Mouse (Mus musculus) liver, postnatal 0 days (tissue): ENCODE data around the gene Gm28035. TPM values are rescaled to one million over a fixed set of nuclear protein-coding genes. Genes with fewer than 3 reads are reported as not detected.
A peak's percentile ranks its signal among the peaks of the same experiment; 100 is the strongest.

Source experiments
- ATAC-seq: fragments of 200-750 bp; cut with Nextera tagmentation; 2 replicates; pipeline ENCODE4 v1.8.0; 2017; ENCODE audit warnings: mild to moderate bottlenecking, moderate library complexity
- DNase-seq: peaks from one replicate; pipeline ENCODE4 v3.0.0-alpha.2; 2016
- H3K27ac ChIP-seq: fragments of 300-500 bp; sonication (generic); 2 replicates; pipeline ENCODE4 v1.5.1; 2014; ENCODE audit warnings: antibody characterized with exemption, moderate library complexity, mild to moderate bottlenecking, low read depth
- H3K27me3 ChIP-seq: fragments of 300-500 bp; sonication (generic); 2 replicates; pipeline ENCODE4 v1.6.1; 2014; ENCODE audit warnings: low read length, control low read depth, mixed read lengths; ENCODE audit not compliant: insufficient read depth
- H3K36me3 ChIP-seq: fragments of 300-500 bp; sonication (generic); replicated peaks from 2 replicates; pipeline ENCODE4 v1.6.1; 2014; ENCODE audit warnings: mild to moderate bottlenecking, control low read depth, low read length, moderate library complexity, mixed read lengths; ENCODE audit not compliant: insufficient read depth
- H3K4me1 ChIP-seq: fragments of 300-500 bp; sonication (generic); 2 replicates; pipeline ENCODE4 v1.6.1; 2014; ENCODE audit warnings: antibody characterized with exemption, mild to moderate bottlenecking, control low read depth; ENCODE audit not compliant: insufficient read depth
- H3K4me2 ChIP-seq: fragments of 300-500 bp; sonication (generic); 2 replicates; pipeline ENCODE4 v1.6.1; 2014; ENCODE audit warnings: low read depth, mild to moderate bottlenecking, low read length, moderate library complexity, mixed read lengths
- H3K4me3 ChIP-seq: fragments of 300-500 bp; sonication (generic); 2 replicates; pipeline ENCODE4 v1.5.1; 2014; ENCODE audit warnings: low read depth, low read length
- H3K9ac ChIP-seq: fragments of 300-500 bp; sonication (generic); replicated peaks from 2 replicates; pipeline ENCODE4 v1.6.1; 2014; ENCODE audit warnings: mild to moderate bottlenecking, moderate library complexity
- H3K9me3 ChIP-seq: fragments of 300-500 bp; sonication (generic); 2 replicates; pipeline ENCODE4 v1.6.1; 2016; ENCODE audit warnings: mild to moderate bottlenecking, control low read depth, low read length, mixed read lengths
- CTCF ChIP-seq: sonication (generic); IDR thresholded peaks from 2 replicates; pipeline ENCODE4 v1.5.1; 2016; ENCODE audit warnings: antibody characterized with exemption, low read depth
- EP300 ChIP-seq: IDR thresholded peaks from 2 replicates; pipeline ENCODE4 v1.6.1; 2016; ENCODE audit warnings: antibody characterized with exemption, low read depth, mild to moderate bottlenecking
- WGBS: fragments of 180-500 bp; shearing (Covaris S2); extraction: QIAGEN DNeasy Blood & Tissue Kit; methylation state at CpG from one replicate; pipeline ENCODE4 v1.1.7; 2014; ENCODE audit not compliant: insufficient replicate concordance; 5-methylcytosine and 5-hydroxymethylcytosine counted together
- polyA plus RNA-seq: library from polyadenylated mRNA; unstranded; fragments of >200 nt; fragmentation: Nextera tagmentation; extraction: Ambion mirVana; gene quantifications from 2 replicates; pipeline ENCODE4 v1.2.1, GENCODE M21; 2015

The Gm28035 gene
- polyA plus RNA-seq, 1 experiment from 2014 or later: 0.14 TPM

GRCm38 (mm10) chr2:30212169-30212545 lies 28.2 kb upstream of the Gm28035 start:
- WGBS: 42% methylated on average over 4 of the region's 4 CpGs
- no peak overlapping the region for H3K4me3 ChIP-seq
- no peaks in the 10 kb centered on the region for H3K27me3 ChIP-seq
- H3K4me1 ChIP-seq: peaks cover 14% of the 10 kb centered on the region
- no peak for TF ChIP-seq EP300
- no peak for TF ChIP-seq CTCF
- H3K36me3 ChIP-seq: no peaks in the 10 kb centered on the region
- H3K9me3 ChIP-seq: no peaks in the 10 kb centered on the region
- DNase-seq (no peak), ATAC-seq (peak; percentile 56; the same call in 1 of the 2 replicates)
- no peak overlapping the region for H3K4me2 ChIP-seq
- no peak overlapping the region for H3K9ac ChIP-seq
- H3K27ac ChIP-seq: peak overlapping the region; percentile 85

- 65% methylated on average over 1 of the region's 1 CpGs for WGBS
- no peak for DNase-seq
- Histone ChIP-seq H3K9ac (no peak overlapping the region), H3K4me2 (no peak overlapping the region), H3K36me3 (no peaks in the 10 kb centered on the region), H3K27me3 (no peaks in the 10 kb centered on the region), H3K9me3 (no peaks in the 10 kb centered on the region), H3K4me3 (no peak overlapping the region), H3K4me1 (peaks cover 14% of the 10 kb centered on the region), H3K27ac (peak overlapping the region; percentile 85)
- TF ChIP-seq CTCF: no peak
- peak; percentile 28; the same call in 1 of the 2 replicates for TF ChIP-seq EP300
- ATAC-seq: peak; percentile 60
Observed at GRCm38 (mm10) chr2:30212951-30213350, 27.4 kb upstream of the Gm28035 start.

GRCm38 (mm10) chr2:30214745-30215144 lies 25.6 kb upstream of the Gm28035 start:
- WGBS: 83% methylated on average over 3 of the region's 3 CpGs
- no peak overlapping the region for H3K4me3 ChIP-seq
- no peaks in the 10 kb centered on the region for H3K36me3 ChIP-seq
- H3K9me3 ChIP-seq: no peaks in the 10 kb centered on the region
- TF ChIP-seq EP300: no peak
- TF ChIP-seq CTCF: no peak
- no peaks in the 10 kb centered on the region for H3K27me3 ChIP-seq
- ATAC-seq: no peak
- no peak overlapping the region for H3K9ac ChIP-seq
- no peak for DNase-seq
- peak overlapping the region; percentile 72 for H3K27ac ChIP-seq
- no peak overlapping the region for H3K4me2 ChIP-seq
- peaks cover 14% of the 10 kb centered on the region for H3K4me1 ChIP-seq

DNA sequence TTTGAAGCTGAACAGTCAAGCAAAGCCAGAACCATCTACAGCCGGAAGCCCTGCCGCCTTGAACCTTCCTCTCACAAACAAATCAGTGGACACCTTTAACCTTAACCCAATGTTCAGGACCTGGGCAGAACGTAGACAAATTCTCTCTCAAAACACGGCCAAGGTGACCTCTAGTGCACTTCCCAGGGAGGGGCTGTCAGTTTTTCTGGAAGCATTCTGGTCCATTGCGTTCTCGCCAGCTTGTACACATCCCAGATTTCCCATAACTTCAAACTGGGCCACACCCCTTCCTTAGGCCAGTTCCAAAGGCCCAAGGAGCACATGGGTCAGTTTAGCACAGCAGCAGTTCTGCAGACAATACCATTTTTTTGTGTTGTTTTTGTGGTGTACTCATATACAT lies 24.9 kb upstream of the Gm28035 start:
- TF ChIP-seq CTCF (no peak), EP300 (no peak; the same call in 1 of the 2 replicates)
- Histone ChIP-seq H3K9me3 (no peaks in the 10 kb centered on the region), H3K27ac (peak overlapping the region; percentile 72), H3K36me3 (no peaks in the 10 kb centered on the region), H3K4me1 (peaks cover 14% of the 10 kb centered on the region), H3K4me2 (no peak overlapping the region), H3K9ac (no peak overlapping the region), H3K4me3 (no peak overlapping the region), H3K27me3 (no peaks in the 10 kb centered on the region)
- WGBS: 68% methylated on average over 6 of the region's 6 CpGs
- no peak for DNase-seq
- peak; percentile 18 for ATAC-seq

DNA sequence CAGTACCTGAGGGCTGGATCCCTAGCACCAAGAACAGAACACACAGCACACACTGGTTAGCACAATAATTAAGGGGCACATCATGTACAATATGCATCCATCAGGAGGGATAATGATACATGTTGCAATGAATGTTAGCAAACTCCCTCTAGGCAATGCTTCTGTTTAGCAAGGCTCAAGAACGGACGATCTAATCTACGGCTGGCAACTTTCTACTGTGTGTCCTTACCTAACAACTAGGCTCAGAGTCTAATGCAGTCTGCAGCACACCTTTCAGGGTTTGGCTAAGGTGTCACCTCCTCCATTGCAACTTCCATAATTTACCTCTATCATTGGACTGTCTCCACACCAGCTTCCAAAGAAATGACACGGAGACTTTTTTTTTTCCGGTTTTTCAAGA lies 24.1 kb upstream of the Gm28035 start:
- Histone ChIP-seq H3K27me3 (no peaks in the 10 kb centered on the region), H3K4me1 (peaks cover 14% of the 10 kb centered on the region), H3K4me3 (no peak overlapping the region), H3K9ac (no peak overlapping the region), H3K27ac (no peak overlapping the region), H3K36me3 (no peaks in the 10 kb centered on the region), H3K9me3 (no peaks in the 10 kb centered on the region), H3K4me2 (no peak overlapping the region)
- no peak for ATAC-seq
- no peak for DNase-seq
- WGBS: 87% methylated on average over 5 of the region's 5 CpGs
- TF ChIP-seq CTCF (no peak), EP300 (no peak)

- DNase-seq: no peak
- 34% methylated on average over 5 of the region's 5 CpGs for WGBS
- TF ChIP-seq EP300 (no peak), CTCF (0 out of 2 replicates have a peak, but pooled peaks have one; percentile 5)
- H3K36me3 ChIP-seq: peaks cover 5% of the 10 kb centered on the region
- no peak for ATAC-seq
- H3K4me1 ChIP-seq: peaks cover 31% of the 10 kb centered on the region
- H3K9me3 ChIP-seq: no peaks in the 10 kb centered on the region
- no peak overlapping the region for H3K4me2 ChIP-seq
- H3K4me3 ChIP-seq: no peak overlapping the region
- peak overlapping the region; percentile 87 for H3K27ac ChIP-seq
- no peaks in the 10 kb centered on the region for H3K27me3 ChIP-seq
- H3K9ac ChIP-seq: no peak overlapping the region
Observed at GRCm38 (mm10) chr2:30235593-30235992, 4.8 kb upstream of the Gm28035 start.
